Mouse (Mus musculus) G1E (cell line): Measurements from ENCODE around the gene Grin1.

Experiments used
- CTCF ChIP-seq: IDR thresholded peaks from 2 replicates; pipeline ENCODE4 v1.5.1; 2012; ENCODE audit warnings: low read depth, low read length, inconsistent platforms, mixed read lengths
- GATA1 ChIP-seq: IDR thresholded peaks from 2 replicates; pipeline ENCODE4 v1.6.1; 2012; ENCODE audit warnings: borderline replicate concordance, low read length, inconsistent platforms, mixed read lengths
- POLR2AphosphoS5 ChIP-seq: IDR thresholded peaks from 2 replicates; pipeline ENCODE4 v1.6.1; 2012; ENCODE audit warnings: low read depth, low read length, inconsistent platforms; ENCODE audit not compliant: insufficient replicate concordance
- TAL1 ChIP-seq: conservative IDR thresholded peaks from 2 replicates; pipeline ENCODE4 v1.6.1; 2012; ENCODE audit warnings: low read depth, low read length, inconsistent platforms, mixed read lengths

DNA sequence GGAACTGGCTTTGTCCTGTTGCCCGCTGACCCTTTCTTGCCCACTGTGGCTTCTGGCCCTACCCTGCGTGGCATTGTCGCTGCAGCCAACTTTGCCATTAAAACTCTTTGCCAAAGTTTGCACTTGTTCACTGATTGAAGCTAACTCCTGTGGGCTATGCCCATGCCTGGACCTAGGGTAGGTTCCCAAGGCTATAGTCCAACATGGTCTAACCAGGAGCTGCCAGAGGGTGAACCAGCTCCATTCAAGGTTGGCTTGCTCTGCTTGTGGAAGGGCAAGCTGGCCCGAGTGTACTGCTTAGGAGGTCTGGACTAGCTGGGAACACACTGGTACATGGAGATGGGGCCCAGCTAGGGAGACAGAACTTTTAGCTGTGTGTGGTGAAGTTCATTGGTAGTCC lies 74.8 kb downstream of the Grin1 start:
- TF ChIP-seq CTCF (no peak), GATA1 (no peak), TAL1 (no peak), POLR2AphosphoS5 (no peak)
